Mouse (Mus musculus): ENCODE data around the gene Etfdh. TPM values are rescaled to one million over a fixed set of nuclear protein-coding genes. Genes with fewer than 3 reads are reported as not detected.
A peak's percentile ranks its signal among the peaks of the same experiment; 100 is the strongest.
"Not testable (repeated sequence)": the region's sequence is repeated elsewhere in the genome, so short reads cannot be mapped to it uniquely, and the experiment has no call there.

Gene Etfdh
- polyA plus RNA-seq, 1 experiment from 2014 or later: 53.3 TPM

DNA sequence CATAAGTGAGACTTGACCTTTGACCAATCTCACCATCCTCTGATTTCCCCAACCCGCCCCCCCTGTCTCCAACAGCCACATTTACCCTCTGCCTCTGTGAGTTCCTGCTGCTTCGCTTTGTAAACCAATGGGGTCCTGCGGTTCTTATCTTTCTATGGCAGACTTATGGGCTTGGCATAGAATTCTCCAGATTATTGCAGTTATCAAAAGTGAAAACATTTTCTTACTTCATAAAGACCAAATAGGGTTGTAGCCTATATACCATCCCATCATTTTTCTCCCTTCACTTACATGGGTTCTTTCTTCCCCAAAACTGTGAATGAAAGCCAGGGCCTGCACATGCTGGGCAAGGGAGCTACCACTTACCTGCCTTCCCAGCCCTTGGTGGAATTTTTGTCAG lies 55.0 kb downstream of the Etfdh start:
- 81% methylated on average over 3 of the region's 3 CpGs for WGBS

DNA sequence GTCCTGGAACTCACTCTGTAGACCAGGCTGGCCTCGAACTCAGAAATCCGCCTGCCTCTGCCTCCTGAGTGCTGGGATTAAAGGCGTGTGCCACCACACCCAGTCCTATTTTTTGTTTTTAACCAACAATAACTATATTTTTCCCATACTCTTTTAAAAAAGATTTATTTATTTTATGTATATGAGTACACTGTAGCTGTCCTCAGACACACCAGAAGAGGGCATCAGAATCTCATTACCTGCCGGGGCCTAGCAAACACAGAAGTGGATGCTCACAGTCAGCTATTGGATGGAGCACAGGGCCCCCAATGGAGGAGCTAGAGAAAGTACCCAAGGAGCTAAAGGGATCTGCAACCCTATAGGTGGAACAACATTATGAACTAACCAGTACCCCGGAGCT lies 55.9 kb downstream of the Etfdh start:
- H3K4me2 ChIP-seq (replicated peaks; ENCODE audit: low read depth, low read length); H3K27ac ChIP-seq (ENCODE audit: low read length); H3K36me3 ChIP-seq (ENCODE audit: insufficient read depth, low read length); H3K9me3 ChIP-seq (ENCODE audit: low read length); H3K4me3 ChIP-seq (ENCODE audit: low read depth, low read length); H3K9ac ChIP-seq (replicated peaks; ENCODE audit: low read depth); H3K27me3 ChIP-seq (replicated peaks; ENCODE audit: insufficient read depth, low read length); DNase-seq (ENCODE audit: low spot score); H3K4me1 ChIP-seq (ENCODE audit: insufficient read depth, low read depth, low read length); ATAC-seq: not testable (repeated sequence)
- WGBS: 88% methylated on average over 5 of the region's 5 CpGs

More for the DNA sequence above, 55.0 kb downstream of the Etfdh start:
- TF ChIP-seq CTCF (IDR thresholded peaks at IDR 0.05) (no peak), EP300 (IDR thresholded peaks at IDR 0.05) (no peak)
- Histone ChIP-seq H3K9ac (replicated peaks; ENCODE audit: low read depth) (no peak overlapping the region), H3K4me2 (replicated peaks; ENCODE audit: low read depth, low read length) (no peak overlapping the region), H3K9me3 (ENCODE audit: low read length) (no peaks in the 10 kb centered on the region), H3K4me3 (ENCODE audit: low read depth, low read length) (no peak overlapping the region), H3K27me3 (replicated peaks; ENCODE audit: insufficient read depth, low read length) (no peaks in the 10 kb centered on the region), H3K36me3 (ENCODE audit: insufficient read depth, low read length) (no peaks in the 10 kb centered on the region), H3K27ac (ENCODE audit: low read length) (no peak overlapping the region), H3K4me1 (ENCODE audit: insufficient read depth, low read depth, low read length) (no peaks in the 10 kb centered on the region)
- no peak for DNase-seq (ENCODE audit: low spot score)
- no peak for ATAC-seq

DNA sequence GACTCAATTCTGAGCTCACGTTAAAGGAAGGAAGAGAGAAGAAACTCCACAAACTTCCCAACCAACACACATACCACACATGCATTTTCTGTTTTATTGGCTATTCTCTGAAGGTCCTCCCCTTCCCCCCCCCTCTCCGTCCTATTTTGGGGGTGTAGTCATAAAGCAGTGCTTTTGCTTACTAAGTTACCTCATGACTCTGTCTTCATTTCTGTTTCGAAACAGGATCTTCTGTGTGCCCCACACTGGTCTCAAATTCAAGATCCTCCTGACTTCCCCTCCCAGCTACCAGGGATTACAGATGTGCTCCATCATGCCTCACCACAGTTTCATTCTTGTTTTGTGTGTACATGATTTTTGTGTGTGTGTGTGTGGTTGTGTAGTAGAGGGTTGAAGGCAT lies 56.9 kb downstream of the Etfdh start:
- 60% methylated on average over 3 of the region's 3 CpGs for WGBS
- H3K36me3 ChIP-seq (ENCODE audit: insufficient read depth, low read length): no peaks in the 10 kb centered on the region
- H3K4me2 ChIP-seq (replicated peaks; ENCODE audit: low read depth, low read length): no peak overlapping the region
- no peaks in the 10 kb centered on the region for H3K27me3 ChIP-seq (replicated peaks; ENCODE audit: insufficient read depth, low read length)
- H3K9me3 ChIP-seq (ENCODE audit: low read length): no peaks in the 10 kb centered on the region
- no peak overlapping the region for H3K9ac ChIP-seq (replicated peaks; ENCODE audit: low read depth)
- TF ChIP-seq CTCF (IDR thresholded peaks at IDR 0.05) (no peak), EP300 (IDR thresholded peaks at IDR 0.05) (no peak)
- H3K4me1 ChIP-seq (ENCODE audit: insufficient read depth, low read depth, low read length): no peaks in the 10 kb centered on the region
- no peak overlapping the region for H3K4me3 ChIP-seq (ENCODE audit: low read depth, low read length)
- ATAC-seq (no peak), DNase-seq (ENCODE audit: low spot score) (peak; percentile 52)
- no peak overlapping the region for H3K27ac ChIP-seq (ENCODE audit: low read length)

GRCm38 (mm10) chr3:79569351-79569681 lies 60.0 kb downstream of the Etfdh start:
- H3K4me2 ChIP-seq (replicated peaks; ENCODE audit: low read depth, low read length): no peak overlapping the region
- no peak for ATAC-seq
- no peak for TF ChIP-seq EP300 (IDR thresholded peaks at IDR 0.05)
- TF ChIP-seq CTCF (IDR thresholded peaks at IDR 0.05): no peak
- H3K27me3 ChIP-seq (replicated peaks; ENCODE audit: insufficient read depth, low read length): no peaks in the 10 kb centered on the region
- H3K4me3 ChIP-seq (ENCODE audit: low read depth, low read length): no peak overlapping the region
- H3K27ac ChIP-seq (ENCODE audit: low read length): no peak overlapping the region
- no peaks in the 10 kb centered on the region for H3K36me3 ChIP-seq (ENCODE audit: insufficient read depth, low read length)
- no peak overlapping the region for H3K9ac ChIP-seq (replicated peaks; ENCODE audit: low read depth)
- no peak for DNase-seq (ENCODE audit: low spot score)
- 77% methylated on average over 3 of the region's 3 CpGs for WGBS
- no peaks in the 10 kb centered on the region for H3K9me3 ChIP-seq (ENCODE audit: low read length)
- H3K4me1 ChIP-seq (ENCODE audit: insufficient read depth, low read depth, low read length): no peaks in the 10 kb centered on the region

- WGBS: 81% methylated on average over 16 of the region's 16 CpGs
- Histone ChIP-seq H3K4me2 (replicated peaks; ENCODE audit: low read depth, low read length) (no peak overlapping the region), H3K27me3 (replicated peaks; ENCODE audit: insufficient read depth, low read length) (no peaks in the 10 kb centered on the region), H3K27ac (ENCODE audit: low read length) (peak overlapping the region; percentile 85), H3K36me3 (ENCODE audit: insufficient read depth, low read length) (no peaks in the 10 kb centered on the region), H3K4me1 (ENCODE audit: insufficient read depth, low read depth, low read length) (no peaks in the 10 kb centered on the region), H3K9ac (replicated peaks; ENCODE audit: low read depth) (no peak overlapping the region), H3K4me3 (ENCODE audit: low read depth, low read length) (no peak overlapping the region), H3K9me3 (ENCODE audit: low read length) (no peaks in the 10 kb centered on the region)
- DNase-seq (ENCODE audit: low spot score) (no peak), ATAC-seq (no peak)
- TF ChIP-seq EP300 (IDR thresholded peaks at IDR 0.05) (no peak), CTCF (IDR thresholded peaks at IDR 0.05) (peak; percentile 45)
Observed at GRCm38 (mm10) chr3:79568629-79569350, 60.5 kb downstream of the Etfdh start.

GRCm38 (mm10) chr3:79567703-79568362 lies 61.5 kb downstream of the Etfdh start, which contains the start of gene Fnip2:
TSS of gene Fnip2 (minus strand) at chr3:79567796.
- DNase-seq (ENCODE audit: low spot score): peak; percentile 98
- Histone ChIP-seq H3K36me3 (ENCODE audit: insufficient read depth, low read length) (no peaks in the 10 kb centered on the region), H3K4me3 (ENCODE audit: low read depth, low read length) (peak within 1 kb of the TSS; percentile 72), H3K27me3 (replicated peaks; ENCODE audit: insufficient read depth, low read length) (no peaks in the 10 kb centered on the region), H3K9ac (replicated peaks; ENCODE audit: low read depth) (peak within 1 kb of the TSS; percentile 64), H3K27ac (ENCODE audit: low read length) (peak within 1 kb of the TSS; percentile 85), H3K9me3 (ENCODE audit: low read length) (no peaks in the 10 kb centered on the region), H3K4me1 (ENCODE audit: insufficient read depth, low read depth, low read length) (no peaks in the 10 kb centered on the region), H3K4me2 (replicated peaks; ENCODE audit: low read depth, low read length) (peak within 1 kb of the TSS; percentile 85)
- ATAC-seq: peak; percentile 96
- under 1% methylated on average over 45 of the region's 55 CpGs for WGBS
- no peak for TF ChIP-seq EP300 (IDR thresholded peaks at IDR 0.05)
- no peak for TF ChIP-seq CTCF (IDR thresholded peaks at IDR 0.05)

Data from lung, postnatal 0 days (tissue).